Mouse (Mus musculus) left cerebral cortex, adult 18-20 months (tissue): ENCODE measurements around the gene Olfr813. TPM values are rescaled to one million over a fixed set of nuclear protein-coding genes. Genes with fewer than 3 reads are reported as not detected.
"Not testable (repeated sequence)": the region's sequence is repeated elsewhere in the genome, so short reads cannot be mapped to it uniquely, and the experiment has no call there.

Experiments
- DNase-seq, 2 experiments: peaks; one replicate each; pipeline ENCODE4 v3.0.0; 2021 to 2022; ENCODE audit warnings: low spot score in 2 of 2, mixed read lengths in 1 of 2
- long read RNA-seq, 2 experiments: library from polyadenylated mRNA; stranded (forward); transcript quantifications; one replicate each; pipeline ENCODE4 v2.0.0; 2021
- total RNA-seq, 2 experiments: library from RNA; stranded (reverse); gene quantifications; 2 replicates each; pipeline ENCODE4 v1.2.3; 2021

Gene Olfr813
- total RNA-seq, result not detected
- long read RNA-seq, experiment 1, result 0 reads
- long read RNA-seq, experiment 2, result 0 reads

GRCm38 (mm10) chr10:129855067-129855466 lies at the start of gene Olfr813:
Gene Olfr813 (plus strand): TSS chr10:129855367.
- DNase-seq, result no peak

GRCm38 (mm10) chr10:129845994-129846393 lies 9.2 kb upstream of the Olfr813 start, which contains the start of gene Olfr812:
Gene Olfr812 (minus strand): TSS chr10:129846094.
- DNase-seq, result no peak

GRCm38 (mm10) chr10:129847343-129847742 lies 7.8 kb upstream of the Olfr813 start:
- no peak for DNase-seq

- not testable (repeated sequence) for DNase-seq
Observed at GRCm38 (mm10) chr10:129879751-129880150, 24.6 kb downstream of the Olfr813 start, which contains the start of gene Olfr814. Gene Olfr814 (minus strand): TSS chr10:129879851.

- DNase-seq, result not testable (repeated sequence)
Observed at GRCm38 (mm10) chr10:129885496-129885895, 30.3 kb downstream of the Olfr813 start.

GRCm38 (mm10) chr10:129885934-129886333 lies 30.8 kb downstream of the Olfr813 start:
- DNase-seq, result no peak

- not testable (repeated sequence) for DNase-seq
Observed at GRCm38 (mm10) chr10:129905767-129906166, 50.6 kb downstream of the Olfr813 start, which contains the start of gene Olfr815. Gene Olfr815 (minus strand): TSS chr10:129905867.

Other genes starting within 250 kb of the Olfr813 start
- not detected for gene Olfr796, start 242.8 kb upstream of the Olfr813 start, total RNA-seq
- not detected for gene Olfr798, start 227.4 kb upstream of the Olfr813 start, total RNA-seq
- not detected for gene Olfr799, start 217.9 kb upstream of the Olfr813 start, total RNA-seq
- not detected for gene Olfr800, start 197.7 kb upstream of the Olfr813 start, total RNA-seq
- gene Olfr801, start 181.5 kb upstream of the Olfr813 start, total RNA-seq, result not detected
- gene Olfr802, start 167.2 kb upstream of the Olfr813 start, total RNA-seq, result not detected
- not detected for gene Olfr803, start 161.1 kb upstream of the Olfr813 start, total RNA-seq
- not detected for gene Olfr804, start 152.2 kb upstream of the Olfr813 start, total RNA-seq
- not detected for gene Olfr805, start 126.0 kb upstream of the Olfr813 start, total RNA-seq
- not detected for gene Olfr806, start 113.4 kb upstream of the Olfr813 start, total RNA-seq
- gene Olfr807, start 97.6 kb upstream of the Olfr813 start, total RNA-seq, result not detected
- gene Olfr808, start 89.9 kb upstream of the Olfr813 start, total RNA-seq, result not detected
- gene Olfr809, start 80.7 kb upstream of the Olfr813 start, total RNA-seq, result not detected
- not detected for gene Olfr810, start 60.5 kb upstream of the Olfr813 start, total RNA-seq
- gene Olfr811, start 51.0 kb upstream of the Olfr813 start, total RNA-seq, result not detected
- gene Olfr812, start 9.3 kb upstream of the Olfr813 start, total RNA-seq, result not detected
- gene Olfr814, start 24.5 kb downstream of the Olfr813 start, total RNA-seq, result not detected
- not detected for gene Olfr815, start 50.5 kb downstream of the Olfr813 start, total RNA-seq
- gene Olfr816, start 60.2 kb downstream of the Olfr813 start, total RNA-seq, result not detected
- gene Olfr818, start 93.7 kb downstream of the Olfr813 start, total RNA-seq, result not detected
- not detected for gene Olfr819, start 111.9 kb downstream of the Olfr813 start, total RNA-seq
- gene Olfr247, start 120.8 kb downstream of the Olfr813 start, total RNA-seq, result not detected
- gene Gm10310, start 129.7 kb downstream of the Olfr813 start, total RNA-seq, result not detected
- not detected for gene Olfr820, start 157.3 kb downstream of the Olfr813 start, total RNA-seq
- gene Olfr821, start 175.0 kb downstream of the Olfr813 start, total RNA-seq, result not detected
- gene Olfr822, start 215.8 kb downstream of the Olfr813 start, total RNA-seq, result not detected